Mouse (Mus musculus) megakaryocyte, embryonic 14.5 days (primary cell): ENCODE measurements at regions not wholly inside any gene's neighbourhood (a gene's known extent, or its start where the extent isn't known, plus 50 kb on each side); places are given as distances from the start of the nearest gene placed in this dataset.

Experiments used
- FLI1 ChIP-seq: IDR thresholded peaks from 2 replicates; pipeline ENCODE4 v1.6.1; 2012; ENCODE audit warnings: low read length, inconsistent platforms, mixed read lengths
- GATA1 ChIP-seq: IDR thresholded peaks from 3 replicates; pipeline ENCODE4 v1.6.1; 2012; ENCODE audit warnings: mixed read lengths, low read length, inconsistent platforms, borderline replicate concordance

GRCm38 (mm10) chr7:136035735-136036134, 319.6 kb upstream of the Mki67 start:
- TF ChIP-seq GATA1 (no peak), FLI1 (no peak)
